Mouse (Mus musculus): ENCODE measurements around the gene Gm7137. TPM values are rescaled to one million over a fixed set of nuclear protein-coding genes. Genes with fewer than 3 reads are reported as not detected.
A peak's percentile ranks its signal among the peaks of the same experiment; 100 is the strongest.
"Not testable (repeated sequence)": the region's sequence is repeated elsewhere in the genome, so short reads cannot be mapped to it uniquely, and the experiment has no call there.

The Gm7137 gene
- total RNA-seq (2014; fragmentation: Nextera tagmentation) = not detected in 2 replicates
- total RNA-seq (2017) = not detected in 2 replicates
- polyA plus RNA-seq (2012) = not detected in 2 replicates

- not testable (repeated sequence) for DNase-seq (ENCODE audit: low spot score); H3K27me3 ChIP-seq (ENCODE audit: insufficient read depth, low read length); ATAC-seq (ENCODE audit: extremely low read depth, insufficient number of reproducible peaks, low FRiP score, poor library complexity, severe bottlenecking); H3K4me1 ChIP-seq (ENCODE audit: insufficient read depth, low read depth, low read length); H3K9me3 ChIP-seq (replicated peaks); H3K4me3 ChIP-seq (ENCODE audit: low read depth, low read length); H3K36me3 ChIP-seq (replicated peaks)
These were observed at the start of gene Gm7137 for GRCm38 (mm10) chr10:77787876-77788275. Gene Gm7137 (minus strand): TSS chr10:77788200.

- Histone ChIP-seq H3K4me3 (ENCODE audit: low read depth, low read length) (no peak within 1 kb of the TSS), H3K27me3 (ENCODE audit: insufficient read depth, low read length) (no peaks in the 10 kb centered on the region), H3K9me3 (replicated peaks) (no peaks in the 10 kb centered on the region), H3K4me1 (ENCODE audit: insufficient read depth, low read depth, low read length) (no peaks in the 10 kb centered on the region), H3K36me3 (replicated peaks) (no peaks in the 10 kb centered on the region)
- no peak for TF ChIP-seq GATA1 (IDR thresholded peaks at IDR 0.05; ENCODE audit: borderline replicate concordance, low read length)
- TF ChIP-seq TAL1 (conservative IDR thresholded peaks at IDR 0.05; ENCODE audit: low read depth, low read length) = no peak
- TF ChIP-seq POLR2AphosphoS5 (IDR thresholded peaks at IDR 0.05; ENCODE audit: insufficient replicate concordance, low read depth, low read length) = no peak
- TF ChIP-seq CTCF (IDR thresholded peaks at IDR 0.05; ENCODE audit: low read depth, low read length) = no peak
- no peak for TF ChIP-seq GATA2 (IDR thresholded peaks at IDR 0.05; ENCODE audit: borderline replicate concordance, low read depth, low read length)
- ATAC-seq (ENCODE audit: extremely low read depth, insufficient number of reproducible peaks, low FRiP score, poor library complexity, severe bottlenecking) (no peak), DNase-seq (ENCODE audit: low spot score) (no peak)
These were observed 47.6 kb upstream of the Gm7137 start, which contains the start of gene Krtap10-10 for GRCm38 (mm10) chr10:77835647-77836046. Gene Krtap10-10 (plus strand): TSS chr10:77835947.

- Histone ChIP-seq H3K4me1 (ENCODE audit: insufficient read depth, low read depth, low read length) (no peaks in the 10 kb centered on the region), H3K27me3 (ENCODE audit: insufficient read depth, low read length) (no peaks in the 10 kb centered on the region; the same call in 1 of the 2 replicates), H3K36me3 (replicated peaks) (no peaks in the 10 kb centered on the region), H3K4me3 (ENCODE audit: low read depth, low read length) (no peak within 1 kb of the TSS), H3K9me3 (replicated peaks) (no peaks in the 10 kb centered on the region)
- no peak for TF ChIP-seq TAL1 (conservative IDR thresholded peaks at IDR 0.05; ENCODE audit: low read depth, low read length)
- no peak for TF ChIP-seq GATA1 (IDR thresholded peaks at IDR 0.05; ENCODE audit: borderline replicate concordance, low read length)
- TF ChIP-seq POLR2AphosphoS5 (IDR thresholded peaks at IDR 0.05; ENCODE audit: insufficient replicate concordance, low read depth, low read length) = no peak
- TF ChIP-seq GATA2 (IDR thresholded peaks at IDR 0.05; ENCODE audit: borderline replicate concordance, low read depth, low read length) = no peak
- no peak for TF ChIP-seq CTCF (IDR thresholded peaks at IDR 0.05; ENCODE audit: low read depth, low read length)
- DNase-seq (ENCODE audit: low spot score) (no peak), ATAC-seq (ENCODE audit: extremely low read depth, insufficient number of reproducible peaks, low FRiP score, poor library complexity, severe bottlenecking) (no peak)
These were observed 39.0 kb upstream of the Gm7137 start, which contains the start of gene Krtap10-4 for GRCm38 (mm10) chr10:77826951-77827350. Gene Krtap10-4 (minus strand): TSS chr10:77827095.

- H3K27me3 ChIP-seq (ENCODE audit: insufficient read depth, low read length) = peaks cover 11% of the 10 kb centered on the region
- H3K4me3 ChIP-seq (ENCODE audit: low read depth, low read length) = no peak overlapping the region
- H3K36me3 ChIP-seq (replicated peaks) = no peaks in the 10 kb centered on the region
- peaks cover 4% of the 10 kb centered on the region; the same call in 1 of the 2 replicates for H3K4me1 ChIP-seq (ENCODE audit: insufficient read depth, low read depth, low read length)
- no peak for TF ChIP-seq CTCF (IDR thresholded peaks at IDR 0.05; ENCODE audit: low read depth, low read length)
- TF ChIP-seq GATA2 (IDR thresholded peaks at IDR 0.05; ENCODE audit: borderline replicate concordance, low read depth, low read length) = no peak
- TF ChIP-seq GATA1 (IDR thresholded peaks at IDR 0.05; ENCODE audit: borderline replicate concordance, low read length) = no peak
- TF ChIP-seq POLR2AphosphoS5 (IDR thresholded peaks at IDR 0.05; ENCODE audit: insufficient replicate concordance, low read depth, low read length) = no peak
- TF ChIP-seq TAL1 (conservative IDR thresholded peaks at IDR 0.05; ENCODE audit: low read depth, low read length) = no peak
- ATAC-seq (ENCODE audit: extremely low read depth, insufficient number of reproducible peaks, low FRiP score, poor library complexity, severe bottlenecking) (no peak), DNase-seq (ENCODE audit: low spot score) (no peak)
- H3K9me3 ChIP-seq (replicated peaks) = 0 out of 2 replicates have a peak, but pooled peaks cover 3% of the 10 kb centered on the region
These were observed 31.2 kb upstream of the Gm7137 start for GRCm38 (mm10) chr10:77819203-77819602.

- no peak for ATAC-seq (ENCODE audit: extremely low read depth, insufficient number of reproducible peaks, low FRiP score, poor library complexity, severe bottlenecking)
- H3K9me3 ChIP-seq (replicated peaks) = 0 out of 2 replicates have a peak, but pooled peaks cover 3% of the 10 kb centered on the region
- H3K4me1 ChIP-seq (ENCODE audit: insufficient read depth, low read depth, low read length) = peaks cover 4% of the 10 kb centered on the region; the same call in 1 of the 2 replicates
- no peak for TF ChIP-seq CTCF (IDR thresholded peaks at IDR 0.05; ENCODE audit: low read depth, low read length)
- TF ChIP-seq TAL1 (conservative IDR thresholded peaks at IDR 0.05; ENCODE audit: low read depth, low read length) = no peak
- TF ChIP-seq GATA1 (IDR thresholded peaks at IDR 0.05; ENCODE audit: borderline replicate concordance, low read length) = no peak
- DNase-seq (ENCODE audit: low spot score) = no peak
- no peaks in the 10 kb centered on the region for H3K36me3 ChIP-seq (replicated peaks)
- peaks cover 11% of the 10 kb centered on the region for H3K27me3 ChIP-seq (ENCODE audit: insufficient read depth, low read length)
- H3K4me3 ChIP-seq (ENCODE audit: low read depth, low read length) = no peak overlapping the region; the same call in 1 of the 2 replicates
These were observed 30.5 kb upstream of the Gm7137 start for GRCm38 (mm10) chr10:77818523-77818922.

DNA sequence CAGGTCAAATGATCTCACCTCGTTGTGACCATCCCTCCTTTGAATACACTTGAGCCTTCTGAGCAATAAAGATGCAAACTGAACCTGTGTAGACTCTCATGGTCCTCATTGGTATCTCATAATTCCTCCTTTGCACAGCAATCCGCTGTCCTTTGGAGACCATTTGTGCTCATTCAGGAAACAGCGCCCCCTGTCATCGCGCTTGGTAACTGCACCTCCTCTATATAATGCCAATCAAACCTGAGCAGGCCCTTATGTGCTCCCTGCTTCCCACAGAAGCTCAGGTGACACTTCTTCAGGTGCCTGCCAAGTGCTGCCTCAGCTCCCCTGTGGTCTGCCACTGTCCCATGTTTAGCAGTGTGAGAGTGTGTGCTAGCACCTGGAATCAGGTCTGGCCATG, 27.5 kb upstream of the Gm7137 start:
- Histone ChIP-seq H3K4me3 (ENCODE audit: low read depth, low read length) (no peak overlapping the region), H3K36me3 (replicated peaks) (no peaks in the 10 kb centered on the region), H3K4me1 (ENCODE audit: insufficient read depth, low read depth, low read length) (peaks cover 4% of the 10 kb centered on the region; the same call in 1 of the 2 replicates), H3K9me3 (replicated peaks) (0 out of 2 replicates have a peak, but pooled peaks cover 3% of the 10 kb centered on the region), H3K27me3 (ENCODE audit: insufficient read depth, low read length) (peaks cover 7% of the 10 kb centered on the region)
- TF ChIP-seq GATA1 (IDR thresholded peaks at IDR 0.05; ENCODE audit: borderline replicate concordance, low read length) = no peak
- TF ChIP-seq TAL1 (conservative IDR thresholded peaks at IDR 0.05; ENCODE audit: low read depth, low read length) = no peak
- peak; percentile 73; the same call in 1 of the 2 replicates for TF ChIP-seq CTCF (IDR thresholded peaks at IDR 0.05; ENCODE audit: low read depth, low read length)
- ATAC-seq (ENCODE audit: extremely low read depth, insufficient number of reproducible peaks, low FRiP score, poor library complexity, severe bottlenecking) (no peak), DNase-seq (ENCODE audit: low spot score) (no peak)

DNA sequence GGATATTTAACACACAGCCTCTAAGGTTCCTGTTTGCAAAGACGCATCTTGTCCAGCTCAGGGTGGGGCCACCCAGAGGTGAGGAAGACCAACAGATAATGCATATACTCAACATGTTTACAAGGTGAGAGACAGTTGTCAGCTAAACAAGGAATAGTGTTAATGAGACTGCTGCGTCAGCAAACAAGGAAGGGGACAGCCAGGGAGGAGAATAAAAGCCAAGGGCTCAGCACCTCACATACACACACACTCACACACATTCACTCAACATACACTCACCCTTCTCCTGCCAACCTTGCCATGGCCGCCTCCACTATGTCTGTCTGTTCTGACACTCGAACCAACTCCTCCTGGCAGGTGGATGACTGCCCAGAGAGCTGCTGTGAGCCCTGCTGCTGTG, 26.4 kb upstream of the Gm7137 start, which contains the start of gene Gm2696:
Gene Gm2696 (plus strand): TSS at position 301 of the 400 bp plus-strand sequence.
- no peak within 1 kb of the TSS for H3K4me3 ChIP-seq (ENCODE audit: low read depth, low read length)
- peaks cover 4% of the 10 kb centered on the region; the same call in 1 of the 2 replicates for H3K4me1 ChIP-seq (ENCODE audit: insufficient read depth, low read depth, low read length)
- H3K9me3 ChIP-seq (replicated peaks) = 0 out of 2 replicates have a peak, but pooled peaks cover 3% of the 10 kb centered on the region
- no peak for ATAC-seq (ENCODE audit: extremely low read depth, insufficient number of reproducible peaks, low FRiP score, poor library complexity, severe bottlenecking)
- DNase-seq (ENCODE audit: low spot score) = no peak
- TF ChIP-seq POLR2AphosphoS5 (IDR thresholded peaks at IDR 0.05; ENCODE audit: insufficient replicate concordance, low read depth, low read length) (no peak), CTCF (IDR thresholded peaks at IDR 0.05; ENCODE audit: low read depth, low read length) (no peak), TAL1 (conservative IDR thresholded peaks at IDR 0.05; ENCODE audit: low read depth, low read length) (no peak), GATA1 (IDR thresholded peaks at IDR 0.05; ENCODE audit: borderline replicate concordance, low read length) (no peak), GATA2 (IDR thresholded peaks at IDR 0.05; ENCODE audit: borderline replicate concordance, low read depth, low read length) (no peak)
- H3K27me3 ChIP-seq (ENCODE audit: insufficient read depth, low read length) = peaks cover 7% of the 10 kb centered on the region
- no peaks in the 10 kb centered on the region for H3K36me3 ChIP-seq (replicated peaks)
